Mouse (Mus musculus) natural killer cell, adult 2 months (primary cell): ENCODE measurements at regions not wholly inside any gene's neighbourhood (a gene's known extent, or its start where the extent isn't known, plus 50 kb on each side); places are given as distances from the start of the nearest gene placed in this dataset.

Source experiments
- DNase-seq, 2 experiments: peaks; one replicate each; pipeline ENCODE4 v3.0.0; 2022; ENCODE audit warnings: low spot score in 2 of 2

DNA sequence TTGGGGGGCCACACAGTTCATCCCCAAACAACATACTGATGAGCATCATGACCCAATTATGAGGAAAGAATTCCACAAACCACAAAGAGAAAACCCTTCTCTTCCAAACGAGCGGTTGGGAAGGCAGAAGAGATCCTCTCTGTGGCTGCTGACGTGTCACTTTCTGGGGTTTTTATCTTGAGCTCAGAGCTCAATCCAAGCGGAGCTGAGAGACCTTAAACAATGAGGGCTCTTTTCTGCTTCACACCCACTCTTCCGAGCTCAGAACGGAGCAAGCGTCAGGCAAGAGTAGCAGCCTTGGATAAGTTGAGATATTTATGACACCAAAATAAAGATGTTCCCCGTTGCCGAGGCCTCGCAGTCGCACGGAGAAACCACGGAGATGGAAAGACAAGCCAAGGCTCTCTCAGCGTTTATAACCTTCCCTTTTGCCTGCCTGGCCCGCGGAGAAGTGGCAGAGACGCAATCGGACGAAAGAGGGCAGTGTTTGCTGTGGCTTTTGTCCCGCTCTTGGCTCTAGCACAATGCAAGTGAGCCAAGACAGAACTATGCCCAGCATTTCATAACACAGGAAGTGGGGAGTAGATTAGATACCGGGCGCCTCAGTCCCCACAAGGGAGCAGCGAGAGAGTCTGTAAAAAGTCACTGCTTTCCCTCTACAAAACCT lies 100.7 kb downstream of the Chic2 start:
- peak; percentile 55 to 67 for DNase-seq

GRCm38 (mm10) chr5:74941426-74941825 lies 103.1 kb downstream of the Chic2 start:
- DNase-seq = no peak

- DNase-seq = no peak
These were observed 107.1 kb downstream of the Chic2 start for GRCm38 (mm10) chr5:74937416-74937940.

DNA sequence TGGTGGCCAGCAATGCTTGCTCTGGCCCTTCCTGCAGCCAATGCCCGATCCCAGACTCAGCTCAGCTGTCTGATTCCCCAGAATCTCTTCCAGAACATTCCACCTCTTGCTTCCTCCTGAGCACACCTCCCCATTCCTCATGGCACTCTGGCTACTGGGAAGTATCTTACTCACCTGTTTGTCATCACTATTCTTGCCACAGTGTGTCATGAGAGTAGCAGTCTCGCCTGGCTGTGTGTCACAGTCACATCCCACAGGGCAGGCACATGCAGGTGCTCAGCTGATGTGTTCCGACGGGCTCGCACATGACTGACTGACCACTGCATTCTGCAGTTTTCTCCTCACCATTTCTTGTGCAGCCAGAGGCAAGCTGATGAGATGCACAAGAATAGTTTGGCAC lies 108.5 kb downstream of the Chic2 start:
- no peak for DNase-seq

DNA sequence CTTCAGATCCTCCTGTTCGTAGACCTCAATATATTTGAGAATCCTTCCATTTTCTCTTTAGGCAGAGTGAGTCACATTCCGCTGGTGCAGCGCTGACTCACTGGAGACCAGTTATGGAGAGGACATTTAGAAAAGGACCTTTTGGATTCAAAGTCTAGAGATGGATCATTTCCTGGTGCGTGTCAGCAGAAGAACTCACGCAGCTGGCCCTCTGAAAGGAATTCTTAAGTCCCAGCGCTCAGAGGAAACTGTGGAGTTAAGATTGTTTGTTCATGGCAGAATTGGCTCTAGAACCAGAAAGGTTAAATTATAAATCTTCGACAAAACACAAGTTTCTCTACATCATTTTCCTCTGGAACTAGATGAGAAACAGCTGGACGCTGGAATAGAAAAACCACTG lies 108.9 kb downstream of the Chic2 start:
- DNase-seq = no peak

DNA sequence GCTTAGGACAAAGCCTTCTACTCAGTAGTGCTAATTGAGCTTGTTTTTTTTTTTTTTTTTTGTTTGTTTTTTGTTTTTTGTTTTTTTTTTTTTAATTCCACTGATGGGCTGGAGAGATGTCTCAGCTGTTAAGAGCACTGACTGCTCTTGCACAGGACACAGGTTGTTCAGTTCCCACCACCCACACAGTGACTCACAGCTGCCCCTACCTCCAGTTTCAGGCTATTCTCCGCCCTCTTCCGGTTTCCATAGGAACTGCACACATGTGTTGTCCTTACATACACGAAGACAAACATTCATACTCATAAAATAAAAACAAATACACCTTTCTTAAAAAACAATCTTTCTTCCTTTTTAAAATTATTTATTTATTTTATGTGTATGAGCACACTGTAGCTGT lies 111.3 kb downstream of the Chic2 start:
- no peak for DNase-seq

DNA sequence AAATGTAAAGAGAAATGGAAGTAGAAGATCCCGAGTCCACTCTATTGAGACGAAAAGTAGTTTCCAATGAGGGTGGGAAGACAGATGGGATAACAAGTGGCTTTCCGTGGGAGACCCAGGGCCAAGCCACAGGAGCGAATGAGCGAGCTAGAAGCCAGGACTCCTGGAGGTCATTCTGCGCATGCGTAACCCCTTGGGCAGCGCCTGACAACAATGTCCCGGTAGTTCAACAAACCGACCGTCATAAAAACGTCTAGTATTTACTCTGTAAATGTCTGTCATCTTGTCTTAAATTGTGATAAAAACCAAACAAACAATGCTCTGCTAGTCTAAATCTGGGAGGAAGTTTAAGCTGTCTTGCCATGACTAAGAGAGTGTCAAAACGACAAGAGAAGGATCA lies 112.4 kb downstream of the Chic2 start:
- DNase-seq = no peak

- DNase-seq = no peak
These were observed 112.8 kb downstream of the Chic2 start for GRCm38 (mm10) chr5:74931765-74932164.

GRCm38 (mm10) chr5:74927543-74927942 lies 117.0 kb downstream of the Chic2 start:
- no peak for DNase-seq

DNA sequence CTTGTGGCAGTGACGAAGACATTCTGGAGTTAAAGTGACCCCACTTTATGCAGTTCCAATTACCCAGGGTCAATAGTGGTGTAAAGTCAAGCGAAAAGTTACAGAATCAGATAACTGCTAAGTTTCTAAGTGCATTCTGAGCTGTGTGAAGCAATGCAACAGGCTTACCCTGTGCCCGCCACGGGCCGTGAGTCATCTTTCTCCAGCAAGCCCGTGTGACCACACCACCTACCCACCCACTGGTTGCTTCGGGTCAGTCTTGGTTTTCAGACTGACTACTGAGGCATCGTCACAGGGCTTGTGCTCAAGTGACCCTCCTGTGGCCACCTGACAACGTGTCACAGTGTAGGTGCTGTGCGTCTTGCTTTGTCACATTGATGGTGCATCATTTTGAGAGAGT lies 118.8 kb downstream of the Chic2 start:
- no peak for DNase-seq

- DNase-seq = no peak
These were observed 120.5 kb downstream of the Chic2 start for GRCm38 (mm10) chr5:74924031-74924533.

GRCm38 (mm10) chr5:74923337-74923736 lies 121.2 kb downstream of the Chic2 start:
- DNase-seq = no peak

GRCm38 (mm10) chr5:74922881-74923280 lies 121.7 kb downstream of the Chic2 start:
- no peak for DNase-seq

- no peak for DNase-seq
These were observed 123.6 kb downstream of the Chic2 start for GRCm38 (mm10) chr5:74920939-74921338.

GRCm38 (mm10) chr5:74920490-74920889 lies 124.1 kb downstream of the Chic2 start:
- DNase-seq = no peak

GRCm38 (mm10) chr5:74905504-74906061 lies 139.0 kb downstream of the Chic2 start:
- DNase-seq = no peak

DNA sequence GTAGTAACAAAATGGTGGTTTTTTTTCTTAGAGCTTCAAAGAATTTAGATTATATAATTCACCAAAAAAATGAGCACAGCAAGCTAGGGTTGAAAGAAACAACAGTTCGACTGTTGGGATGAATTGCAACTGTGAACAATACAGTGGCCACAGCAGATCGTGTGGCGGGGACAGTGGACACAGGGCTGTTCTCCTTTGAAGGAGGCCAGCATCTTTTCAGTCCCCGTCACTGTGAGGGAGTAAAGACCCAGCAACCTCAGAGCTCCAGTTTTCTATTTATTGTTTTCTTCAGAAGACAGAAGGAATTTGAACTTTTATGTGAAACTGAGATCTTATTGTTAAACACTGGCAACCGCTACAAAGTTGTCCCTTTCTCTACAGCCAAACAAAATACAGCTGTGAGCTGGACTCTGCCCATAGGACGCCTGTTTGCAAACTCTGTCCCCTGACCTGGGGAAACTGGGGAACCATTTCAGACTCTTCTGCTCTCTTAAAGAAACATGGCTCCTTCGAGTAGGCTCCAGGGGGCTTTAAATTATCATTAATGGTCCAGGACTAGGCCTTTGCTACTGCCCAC lies 139.6 kb downstream of the Chic2 start:
- DNase-seq = no peak

DNA sequence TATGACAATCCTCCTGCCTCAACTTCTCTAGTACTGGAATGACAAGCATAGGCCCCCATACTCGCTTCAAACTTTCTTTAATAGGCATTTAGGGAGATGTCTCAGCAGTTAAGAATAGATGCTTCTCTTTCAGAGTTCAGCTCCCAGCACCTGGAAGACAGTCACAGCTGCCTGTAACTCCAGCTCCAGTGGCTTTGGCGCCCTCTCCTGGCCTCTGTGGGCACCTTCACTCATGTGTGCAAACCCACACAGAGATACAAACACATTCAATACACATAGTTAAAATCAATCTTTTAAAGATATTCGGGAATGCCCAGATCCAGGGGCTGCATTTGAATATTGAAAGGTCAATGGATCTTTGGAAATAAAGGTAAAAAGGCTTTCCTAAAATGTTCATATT lies 140.2 kb downstream of the Chic2 start:
- no peak for DNase-seq

DNA sequence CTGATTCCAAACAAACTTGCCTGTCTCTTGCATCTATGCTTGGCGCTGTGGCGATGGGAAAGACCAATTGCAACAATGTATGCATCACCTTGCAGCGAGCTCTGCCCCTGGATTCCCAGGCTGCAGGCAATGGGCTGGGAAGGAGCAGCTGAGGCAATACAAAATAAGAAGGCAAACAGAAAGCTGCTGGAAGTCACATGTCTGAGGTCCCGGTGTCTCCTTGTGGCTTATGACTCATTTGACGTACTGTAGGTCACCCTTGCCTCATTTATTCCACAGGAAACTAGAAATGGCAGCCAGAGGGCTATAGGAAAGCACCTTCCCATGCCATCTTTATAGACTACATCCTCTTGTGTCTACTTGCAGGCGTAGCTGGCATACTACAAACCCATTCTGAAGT lies 140.9 kb downstream of the Chic2 start:
- DNase-seq = no peak

GRCm38 (mm10) chr5:74897133-74897532 lies 147.4 kb downstream of the Chic2 start:
- DNase-seq = no peak

DNA sequence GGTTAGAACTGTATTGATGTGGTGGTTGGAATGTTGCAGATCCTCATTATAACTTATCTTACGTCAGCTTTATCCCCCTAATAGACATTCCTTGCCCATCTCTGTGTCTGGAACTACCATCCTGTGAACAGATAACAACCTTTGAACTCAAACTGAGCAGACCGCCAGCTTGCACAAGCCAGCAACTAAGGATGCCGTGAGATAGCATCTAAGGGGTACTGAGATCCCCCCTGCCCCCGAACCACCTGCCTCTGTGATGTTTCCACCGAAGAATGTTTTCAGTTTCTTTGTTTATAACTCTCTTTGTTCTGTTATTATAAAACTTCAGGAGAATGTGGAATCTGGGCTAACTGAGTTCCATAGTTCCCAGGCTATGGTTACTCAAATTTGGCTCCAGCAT lies 151.3 kb downstream of the Chic2 start:
- DNase-seq = no peak

GRCm38 (mm10) chr5:74891541-74891940 lies 153.0 kb downstream of the Chic2 start:
- DNase-seq = no peak

DNA sequence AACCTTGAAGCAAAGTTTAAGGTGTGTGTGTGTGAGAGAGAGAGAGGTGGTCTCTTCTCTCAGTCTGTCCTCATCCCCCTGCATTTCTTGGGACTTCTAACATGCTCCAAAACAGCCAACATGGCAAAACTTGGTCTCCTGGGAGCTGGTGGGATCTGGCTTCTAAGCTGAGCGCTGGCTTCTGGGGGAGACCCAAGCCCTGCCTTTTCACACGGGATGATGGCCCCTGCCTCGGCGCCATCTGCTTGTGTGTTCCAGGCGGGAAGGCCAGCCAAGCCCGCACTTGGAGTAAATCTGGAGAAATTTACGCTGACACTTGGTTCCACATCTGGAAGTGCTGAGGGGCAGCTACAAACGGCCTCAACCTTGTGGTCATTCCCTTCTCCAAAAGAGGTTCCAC lies 155.6 kb downstream of the Chic2 start:
- no peak for DNase-seq
